Mouse (Mus musculus): ENCODE results near the gene Il24. TPM values are rescaled to one million over a fixed set of nuclear protein-coding genes. Genes with fewer than 3 reads are reported as not detected.

Gene Il24
- polyA plus RNA-seq, 1 experiment: not detected

DNA sequence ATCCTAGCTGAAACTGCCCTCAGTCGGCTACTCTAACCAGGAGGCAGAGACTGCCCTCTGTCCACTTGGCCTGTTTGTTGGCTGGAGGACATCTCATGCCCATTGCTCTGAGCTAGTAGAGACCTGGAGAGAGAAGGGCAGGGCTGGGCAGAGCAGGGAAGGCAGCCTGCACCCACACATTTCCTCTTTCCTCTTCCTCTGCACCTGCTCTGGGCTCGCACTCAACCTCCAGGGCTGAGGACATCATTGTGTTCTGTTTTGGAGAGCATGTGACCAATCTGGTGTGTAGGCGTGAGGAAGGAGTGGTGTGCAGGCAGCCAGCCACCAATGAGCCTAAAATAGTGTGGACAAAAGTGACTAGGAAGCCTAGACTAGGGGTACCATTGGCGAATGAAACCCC, 23.0 kb downstream of the Il24 start:
- Histone ChIP-seq H3K27ac (ENCODE audit: insufficient read depth, low read depth, low read length) (no peak overlapping the region), H3K4me3 (ENCODE audit: insufficient read depth, low read depth, low read length) (no peak overlapping the region), H3K4me1 (ENCODE audit: control insufficient read depth, insufficient read depth, low read length) (peaks cover 3% of the 10 kb centered on the region)
- WGBS: 67% methylated on average over 4 of the region's 4 CpGs
- no peak for TF ChIP-seq POLR2A (IDR thresholded peaks at IDR 0.05; ENCODE audit: insufficient read depth, low read depth, low read length)
- no peak for TF ChIP-seq CTCF (IDR thresholded peaks at IDR 0.05; ENCODE audit: insufficient read depth, low read depth, low read length)

- 84% methylated on average over 4 of the region's 4 CpGs for WGBS
- TF ChIP-seq POLR2A (IDR thresholded peaks at IDR 0.05; ENCODE audit: insufficient read depth, low read depth, low read length) (no peak), CTCF (IDR thresholded peaks at IDR 0.05; ENCODE audit: insufficient read depth, low read depth, low read length) (no peak)
- H3K27ac ChIP-seq (ENCODE audit: insufficient read depth, low read depth, low read length): no peak overlapping the region
- no peak overlapping the region for H3K4me3 ChIP-seq (ENCODE audit: insufficient read depth, low read depth, low read length)
- H3K4me1 ChIP-seq (ENCODE audit: control insufficient read depth, insufficient read depth, low read length): no peaks in the 10 kb centered on the region
Measured at GRCm38 (mm10) chr1:130857456-130857855, 29.8 kb downstream of the Il24 start.

GRCm38 (mm10) chr1:130855723-130856122, 31.5 kb downstream of the Il24 start:
- Histone ChIP-seq H3K27ac (ENCODE audit: insufficient read depth, low read depth, low read length) (no peak overlapping the region), H3K4me1 (ENCODE audit: control insufficient read depth, insufficient read depth, low read length) (no peaks in the 10 kb centered on the region), H3K4me3 (ENCODE audit: insufficient read depth, low read depth, low read length) (no peak overlapping the region)
- TF ChIP-seq POLR2A (IDR thresholded peaks at IDR 0.05; ENCODE audit: insufficient read depth, low read depth, low read length): no peak
- 74% methylated on average over 2 of the region's 2 CpGs for WGBS

GRCm38 (mm10) chr1:130854819-130855218, 32.4 kb downstream of the Il24 start:
- no peak for TF ChIP-seq CTCF (IDR thresholded peaks at IDR 0.05; ENCODE audit: insufficient read depth, low read depth, low read length)
- no peak for TF ChIP-seq POLR2A (IDR thresholded peaks at IDR 0.05; ENCODE audit: insufficient read depth, low read depth, low read length)
- Histone ChIP-seq H3K4me3 (ENCODE audit: insufficient read depth, low read depth, low read length) (no peak overlapping the region), H3K27ac (ENCODE audit: insufficient read depth, low read depth, low read length) (no peak overlapping the region), H3K4me1 (ENCODE audit: control insufficient read depth, insufficient read depth, low read length) (no peaks in the 10 kb centered on the region)
- 85% methylated on average over 9 of the region's 9 CpGs for WGBS

- WGBS: 92% methylated on average over 5 of the region's 5 CpGs
- H3K4me1 ChIP-seq (ENCODE audit: control insufficient read depth, insufficient read depth, low read length): no peaks in the 10 kb centered on the region
- H3K4me3 ChIP-seq (ENCODE audit: insufficient read depth, low read depth, low read length): no peak overlapping the region
- TF ChIP-seq POLR2A (IDR thresholded peaks at IDR 0.05; ENCODE audit: insufficient read depth, low read depth, low read length) (no peak), CTCF (IDR thresholded peaks at IDR 0.05; ENCODE audit: insufficient read depth, low read depth, low read length) (no peak)
- H3K27ac ChIP-seq (ENCODE audit: insufficient read depth, low read depth, low read length): no peak overlapping the region
Measured at GRCm38 (mm10) chr1:130850405-130850804, 36.8 kb downstream of the Il24 start.

- Histone ChIP-seq H3K4me3 (ENCODE audit: insufficient read depth, low read depth, low read length) (no peak overlapping the region), H3K27ac (ENCODE audit: insufficient read depth, low read depth, low read length) (no peak overlapping the region), H3K4me1 (ENCODE audit: control insufficient read depth, insufficient read depth, low read length) (no peaks in the 10 kb centered on the region)
- WGBS: 93% methylated on average over 10 of the region's 10 CpGs
- TF ChIP-seq POLR2A (IDR thresholded peaks at IDR 0.05; ENCODE audit: insufficient read depth, low read depth, low read length) (no peak), CTCF (IDR thresholded peaks at IDR 0.05; ENCODE audit: insufficient read depth, low read depth, low read length) (no peak)
Measured at GRCm38 (mm10) chr1:130849530-130850214, 37.6 kb downstream of the Il24 start.

DNA sequence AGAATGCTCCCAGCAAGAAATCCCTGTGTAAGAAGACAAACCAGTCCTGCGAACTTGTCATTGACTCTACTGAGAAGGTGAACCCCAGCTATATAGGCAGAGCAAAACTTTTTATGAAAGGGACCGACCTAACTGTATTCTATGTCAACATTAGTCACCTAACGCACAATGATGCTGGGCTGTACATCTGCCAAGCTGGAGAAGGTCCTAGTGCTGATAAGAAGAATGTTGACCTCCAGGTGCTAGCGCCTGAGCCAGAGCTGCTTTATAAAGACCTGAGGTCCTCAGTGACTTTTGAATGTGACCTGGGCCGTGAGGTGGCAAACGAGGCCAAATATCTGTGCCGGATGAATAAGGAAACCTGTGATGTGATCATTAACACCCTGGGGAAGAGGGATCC, 42.7 kb downstream of the Il24 start:
- 93% methylated on average over 7 of the region's 7 CpGs for WGBS
- no peak overlapping the region for H3K27ac ChIP-seq (ENCODE audit: insufficient read depth, low read depth, low read length)
- TF ChIP-seq CTCF (IDR thresholded peaks at IDR 0.05; ENCODE audit: insufficient read depth, low read depth, low read length): no peak
- TF ChIP-seq POLR2A (IDR thresholded peaks at IDR 0.05; ENCODE audit: insufficient read depth, low read depth, low read length): no peak
- no peak overlapping the region for H3K4me3 ChIP-seq (ENCODE audit: insufficient read depth, low read depth, low read length)
- no peaks in the 10 kb centered on the region for H3K4me1 ChIP-seq (ENCODE audit: control insufficient read depth, insufficient read depth, low read length)

DNA sequence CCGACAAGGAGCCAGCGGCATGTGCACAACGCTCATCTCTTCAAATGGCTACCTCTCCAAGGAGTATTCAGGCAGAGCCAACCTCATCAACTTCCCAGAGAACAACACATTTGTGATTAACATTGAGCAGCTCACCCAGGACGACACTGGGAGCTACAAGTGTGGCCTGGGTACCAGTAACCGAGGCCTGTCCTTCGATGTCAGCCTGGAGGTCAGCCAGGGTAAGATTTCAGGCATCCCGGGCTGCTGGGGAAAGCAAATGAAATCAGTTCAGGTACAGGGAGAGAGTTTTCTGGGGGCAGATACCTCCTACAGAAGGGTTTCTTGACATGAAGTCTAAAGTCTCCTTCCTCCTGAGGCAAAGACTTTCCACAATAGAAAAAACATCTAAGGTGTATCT, 45.6 kb downstream of the Il24 start:
- TF ChIP-seq CTCF (IDR thresholded peaks at IDR 0.05; ENCODE audit: insufficient read depth, low read depth, low read length): no peak
- TF ChIP-seq POLR2A (IDR thresholded peaks at IDR 0.05; ENCODE audit: insufficient read depth, low read depth, low read length): no peak
- Histone ChIP-seq H3K4me1 (ENCODE audit: control insufficient read depth, insufficient read depth, low read length) (no peaks in the 10 kb centered on the region), H3K27ac (ENCODE audit: insufficient read depth, low read depth, low read length) (no peak overlapping the region), H3K4me3 (ENCODE audit: insufficient read depth, low read depth, low read length) (no peak overlapping the region)
- WGBS: 95% methylated on average over 7 of the region's 7 CpGs

DNA sequence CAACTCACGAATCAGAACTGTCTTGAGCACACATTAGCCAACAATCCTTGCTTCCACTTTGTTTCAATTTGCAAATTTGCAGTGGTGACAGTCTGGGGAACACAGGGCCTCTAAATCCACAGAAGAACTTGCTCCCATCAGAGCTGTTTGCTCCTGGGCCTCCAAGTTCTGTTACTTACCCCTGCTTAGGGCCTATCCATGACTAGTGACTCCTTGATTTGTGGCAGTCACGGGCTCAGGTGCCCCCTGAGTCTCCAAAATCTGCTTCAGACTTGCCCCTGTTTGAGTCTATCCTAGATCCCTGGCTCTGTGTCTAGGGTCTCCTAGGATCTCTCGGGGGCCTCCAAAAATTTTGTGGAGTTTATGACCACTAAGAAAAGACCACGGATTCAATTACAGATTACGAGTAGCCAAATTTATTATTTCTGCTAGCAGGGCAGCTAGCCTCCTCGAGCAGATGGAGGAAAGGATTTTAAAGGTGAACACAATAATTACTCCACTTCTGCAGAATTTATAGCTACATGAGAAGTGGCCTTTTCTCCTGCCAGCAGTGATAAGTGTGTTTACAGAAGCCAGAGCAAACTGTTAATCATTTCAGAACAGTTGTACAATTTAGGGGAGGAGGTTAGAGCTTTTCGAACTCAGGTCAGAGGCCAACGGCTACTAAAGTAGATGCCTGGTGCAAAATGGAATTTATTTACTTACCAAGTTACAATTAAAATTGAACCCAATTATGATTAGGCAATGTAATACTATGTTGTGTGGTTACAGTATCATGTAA, 46.5 kb downstream of the Il24 start:
- TF ChIP-seq POLR2A (IDR thresholded peaks at IDR 0.05; ENCODE audit: insufficient read depth, low read depth, low read length): no peak
- TF ChIP-seq CTCF (IDR thresholded peaks at IDR 0.05; ENCODE audit: insufficient read depth, low read depth, low read length): no peak
- no peaks in the 10 kb centered on the region for H3K4me1 ChIP-seq (ENCODE audit: control insufficient read depth, insufficient read depth, low read length)
- no peak overlapping the region for H3K27ac ChIP-seq (ENCODE audit: insufficient read depth, low read depth, low read length)
- 83% methylated on average over 8 of the region's 8 CpGs for WGBS
- no peak overlapping the region for H3K4me3 ChIP-seq (ENCODE audit: insufficient read depth, low read depth, low read length)

Data from olfactory bulb, adult 2 months (tissue).